Mouse (Mus musculus): ENCODE measurements around the gene Heatr4. TPM values are rescaled to one million over a fixed set of nuclear protein-coding genes. Genes with fewer than 3 reads are reported as not detected.
"Not testable (repeated sequence)": the region's sequence is repeated elsewhere in the genome, so short reads cannot be mapped to it uniquely, and the experiment has no call there.

Heatr4 gene
- polyA plus RNA-seq, 1 experiment from 2014 or later, result not detected

DNA sequence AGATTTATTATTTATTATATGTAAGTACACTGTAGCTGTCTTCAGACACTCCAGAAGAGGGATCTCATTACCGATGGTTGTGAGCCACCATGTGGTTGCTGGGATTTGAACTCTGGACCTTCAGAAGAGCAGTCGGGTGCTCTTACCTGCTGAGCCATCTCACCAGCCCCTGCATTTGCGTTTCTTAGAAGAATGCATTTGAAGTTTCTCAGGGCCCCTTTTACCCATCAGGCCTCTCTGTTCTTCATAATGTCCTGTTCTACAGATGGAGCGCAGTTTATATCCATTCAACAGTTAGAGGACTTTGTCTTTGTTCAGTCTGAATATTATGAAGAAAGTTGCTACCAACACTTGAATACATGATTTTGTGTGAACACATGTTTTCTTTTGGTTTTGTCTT, 37.6 kb upstream of the Heatr4 start:
- not testable (repeated sequence) for H3K9me3 ChIP-seq (ENCODE audit: control insufficient read depth, low read length); H3K4me1 ChIP-seq (replicated peaks; ENCODE audit: control insufficient read depth, insufficient read depth, low read length); H3K9ac ChIP-seq (ENCODE audit: low read depth, low read length); H3K4me2 ChIP-seq; H3K4me3 ChIP-seq (ENCODE audit: low read depth, low read length); H3K27ac ChIP-seq (ENCODE audit: low read depth, low read length); ATAC-seq (replicated peaks; ENCODE audit: low FRiP score); H3K27me3 ChIP-seq (replicated peaks; ENCODE audit: control insufficient read depth, insufficient read depth, low read length); H3K36me3 ChIP-seq (ENCODE audit: control insufficient read depth, insufficient read depth, low read length); DNase-seq (ENCODE audit: low spot score)
- WGBS, result 91% methylated on average over 4 of the region's 4 CpGs

DNA sequence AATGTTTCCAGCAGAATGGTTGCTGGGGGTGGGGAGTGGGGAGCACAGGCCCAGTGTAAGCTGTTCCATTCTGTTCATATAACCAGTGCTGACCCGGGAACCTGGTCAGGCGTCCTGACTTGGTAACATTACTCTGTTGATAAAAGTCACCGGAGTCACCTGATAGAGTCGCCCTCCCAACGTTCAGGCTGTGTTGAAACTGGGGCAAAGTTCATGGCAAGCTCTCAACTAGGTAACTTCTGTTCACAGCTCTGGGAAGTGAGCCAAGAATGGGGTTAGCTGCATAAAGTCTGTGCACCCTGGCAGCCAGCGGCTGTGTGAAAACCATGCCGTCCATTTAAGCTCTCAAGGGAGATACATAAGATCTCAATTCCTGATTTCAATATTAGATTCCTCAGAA, 35.9 kb upstream of the Heatr4 start:
- not testable (repeated sequence) for H3K4me3 ChIP-seq (ENCODE audit: low read depth, low read length); H3K36me3 ChIP-seq (ENCODE audit: control insufficient read depth, insufficient read depth, low read length); H3K9ac ChIP-seq (ENCODE audit: low read depth, low read length); H3K27ac ChIP-seq (ENCODE audit: low read depth, low read length); DNase-seq (ENCODE audit: low spot score); H3K27me3 ChIP-seq (replicated peaks; ENCODE audit: control insufficient read depth, insufficient read depth, low read length); H3K9me3 ChIP-seq (ENCODE audit: control insufficient read depth, low read length); H3K4me2 ChIP-seq; H3K4me1 ChIP-seq (replicated peaks; ENCODE audit: control insufficient read depth, insufficient read depth, low read length)
- 51% methylated on average over 7 of the region's 7 CpGs for WGBS
- ATAC-seq (replicated peaks; ENCODE audit: low FRiP score), result peak; percentile 65

DNA sequence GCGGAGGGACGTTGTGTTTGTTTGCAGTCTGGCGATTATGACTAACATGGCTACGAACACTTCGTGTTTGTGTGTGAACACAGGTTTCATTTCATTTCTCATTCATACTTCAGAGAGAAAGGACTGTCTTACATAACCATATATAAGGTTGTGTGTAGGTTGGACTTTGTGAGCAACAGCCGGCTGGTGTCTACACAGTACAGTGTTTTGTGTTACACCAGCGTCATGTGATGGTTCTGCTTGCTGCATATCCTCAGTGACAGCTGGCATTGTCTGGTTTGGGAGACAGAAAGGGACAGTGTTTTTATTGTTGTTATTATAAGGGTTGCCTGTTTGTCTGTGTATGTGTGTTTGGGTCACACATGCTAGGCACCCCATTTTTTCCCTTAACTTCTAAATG, 29.0 kb upstream of the Heatr4 start:
- DNase-seq (ENCODE audit: low spot score) (no peak), ATAC-seq (replicated peaks; ENCODE audit: low FRiP score) (no peak)
- WGBS, result 87% methylated on average over 7 of the region's 7 CpGs
- H3K27ac ChIP-seq (ENCODE audit: low read depth, low read length), result no peak overlapping the region
- no peaks in the 10 kb centered on the region; the same call in 1 of the 2 replicates for H3K36me3 ChIP-seq (ENCODE audit: control insufficient read depth, insufficient read depth, low read length)
- no peak overlapping the region for H3K4me3 ChIP-seq (ENCODE audit: low read depth, low read length)
- no peak overlapping the region for H3K4me2 ChIP-seq
- H3K9me3 ChIP-seq (ENCODE audit: control insufficient read depth, low read length), result no peaks in the 10 kb centered on the region
- H3K9ac ChIP-seq (ENCODE audit: low read depth, low read length), result no peak overlapping the region
- no peaks in the 10 kb centered on the region for H3K4me1 ChIP-seq (replicated peaks; ENCODE audit: control insufficient read depth, insufficient read depth, low read length)
- peaks cover 11% of the 10 kb centered on the region; the same call in 1 of the 2 replicates for H3K27me3 ChIP-seq (replicated peaks; ENCODE audit: control insufficient read depth, insufficient read depth, low read length)

DNA sequence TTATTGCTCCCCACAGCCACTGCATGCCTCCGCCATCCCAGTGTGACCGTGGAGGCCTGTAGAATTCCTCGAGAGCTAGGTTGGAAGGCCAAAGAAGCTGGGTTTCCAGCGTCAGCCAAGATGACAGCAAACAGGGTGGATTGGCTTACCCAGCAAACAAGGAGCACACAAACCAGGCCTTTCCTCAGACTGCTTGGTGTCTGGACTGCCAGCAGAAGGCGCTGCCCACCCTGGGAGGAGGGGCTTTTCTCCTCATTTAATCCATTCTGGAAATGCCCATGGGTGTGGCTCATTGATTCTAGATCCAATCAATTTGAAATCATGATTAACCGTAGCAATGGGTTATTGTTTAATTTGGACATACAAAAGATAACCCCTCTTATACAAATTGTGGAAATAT, 28.5 kb upstream of the Heatr4 start:
- no peaks in the 10 kb centered on the region; the same call in 1 of the 2 replicates for H3K36me3 ChIP-seq (ENCODE audit: control insufficient read depth, insufficient read depth, low read length)
- no peak overlapping the region for H3K27ac ChIP-seq (ENCODE audit: low read depth, low read length)
- WGBS, result 71% methylated on average over 6 of the region's 6 CpGs
- no peak overlapping the region for H3K9ac ChIP-seq (ENCODE audit: low read depth, low read length)
- H3K9me3 ChIP-seq (ENCODE audit: control insufficient read depth, low read length), result no peaks in the 10 kb centered on the region
- H3K4me1 ChIP-seq (replicated peaks; ENCODE audit: control insufficient read depth, insufficient read depth, low read length), result no peaks in the 10 kb centered on the region
- DNase-seq (ENCODE audit: low spot score) (no peak), ATAC-seq (replicated peaks; ENCODE audit: low FRiP score) (no peak)
- H3K4me3 ChIP-seq (ENCODE audit: low read depth, low read length), result no peak overlapping the region
- no peak overlapping the region for H3K4me2 ChIP-seq
- peaks cover 11% of the 10 kb centered on the region; the same call in 1 of the 2 replicates for H3K27me3 ChIP-seq (replicated peaks; ENCODE audit: control insufficient read depth, insufficient read depth, low read length)

DNA sequence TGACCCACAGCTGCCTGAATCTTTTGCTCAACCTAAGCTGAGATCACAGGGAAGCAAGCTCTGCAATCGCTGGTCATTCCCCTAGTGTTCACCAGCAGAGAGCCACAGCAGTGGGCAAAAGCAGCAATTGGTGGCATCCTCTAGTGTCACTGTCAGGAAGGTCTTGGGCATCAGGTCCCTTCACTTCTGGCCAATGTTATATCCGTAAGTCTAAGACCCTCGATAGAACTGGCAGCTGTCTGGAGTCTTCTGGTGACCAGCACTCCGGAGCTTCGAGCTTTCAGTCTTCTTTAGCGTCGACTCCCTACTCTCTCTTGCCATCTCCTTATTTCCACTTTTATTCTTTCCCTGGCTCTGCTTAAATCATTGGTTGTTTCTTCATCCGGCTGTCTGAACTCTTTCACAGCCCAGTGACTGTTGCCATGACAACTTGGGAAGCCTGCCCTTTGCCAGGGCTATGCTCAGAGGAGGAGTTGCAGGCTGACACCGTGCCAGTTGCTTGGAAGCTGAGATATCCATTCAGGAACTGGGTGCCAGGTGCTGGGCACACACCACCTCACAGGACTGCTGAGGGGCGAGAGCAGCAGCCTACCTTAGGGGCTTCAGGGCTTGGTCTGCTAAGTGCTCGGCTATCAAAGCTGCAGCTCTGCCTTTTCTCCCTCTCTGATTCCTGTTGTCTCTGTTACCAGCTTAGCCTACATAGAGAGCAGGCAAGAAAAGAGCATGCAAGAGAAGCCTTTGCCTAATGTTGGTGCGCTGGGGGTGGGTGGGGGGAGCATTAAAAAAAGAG, 26.8 kb upstream of the Heatr4 start:
- Histone ChIP-seq H3K27ac (ENCODE audit: low read depth, low read length) (no peak overlapping the region), H3K4me1 (replicated peaks; ENCODE audit: control insufficient read depth, insufficient read depth, low read length) (no peaks in the 10 kb centered on the region), H3K9me3 (ENCODE audit: control insufficient read depth, low read length) (no peaks in the 10 kb centered on the region), H3K9ac (ENCODE audit: low read depth, low read length) (no peak overlapping the region), H3K4me2 (peak overlapping the region; percentile 56; the same call in 1 of the 2 replicates), H3K36me3 (ENCODE audit: control insufficient read depth, insufficient read depth, low read length) (no peaks in the 10 kb centered on the region; the same call in 1 of the 2 replicates), H3K27me3 (replicated peaks; ENCODE audit: control insufficient read depth, insufficient read depth, low read length) (peaks cover 11% of the 10 kb centered on the region; the same call in 1 of the 2 replicates), H3K4me3 (ENCODE audit: low read depth, low read length) (no peak overlapping the region)
- ATAC-seq (replicated peaks; ENCODE audit: low FRiP score) (no peak), DNase-seq (ENCODE audit: low spot score) (no peak)
- 64% methylated on average over 12 of the region's 12 CpGs for WGBS

DNA sequence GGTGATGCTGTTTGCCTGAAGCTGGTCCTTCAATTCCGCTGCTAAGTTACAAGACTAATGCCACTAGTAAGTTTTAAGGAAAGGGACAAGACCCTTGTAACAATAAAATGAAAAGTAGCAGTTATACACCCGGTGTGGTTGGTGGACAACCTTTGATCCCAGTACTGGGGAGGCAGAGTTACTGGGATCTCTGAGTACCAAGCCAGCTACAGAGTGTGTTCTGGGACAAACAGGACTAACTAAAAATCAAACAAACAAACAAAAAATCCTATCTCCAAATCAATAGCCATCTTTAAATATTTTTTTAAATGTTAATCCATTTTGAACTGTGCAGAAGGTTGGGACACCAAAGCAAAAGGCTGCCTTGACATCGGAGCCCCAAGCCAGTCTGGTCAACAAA, 25.5 kb upstream of the Heatr4 start:
- no peak overlapping the region for H3K9ac ChIP-seq (ENCODE audit: low read depth, low read length)

DNA sequence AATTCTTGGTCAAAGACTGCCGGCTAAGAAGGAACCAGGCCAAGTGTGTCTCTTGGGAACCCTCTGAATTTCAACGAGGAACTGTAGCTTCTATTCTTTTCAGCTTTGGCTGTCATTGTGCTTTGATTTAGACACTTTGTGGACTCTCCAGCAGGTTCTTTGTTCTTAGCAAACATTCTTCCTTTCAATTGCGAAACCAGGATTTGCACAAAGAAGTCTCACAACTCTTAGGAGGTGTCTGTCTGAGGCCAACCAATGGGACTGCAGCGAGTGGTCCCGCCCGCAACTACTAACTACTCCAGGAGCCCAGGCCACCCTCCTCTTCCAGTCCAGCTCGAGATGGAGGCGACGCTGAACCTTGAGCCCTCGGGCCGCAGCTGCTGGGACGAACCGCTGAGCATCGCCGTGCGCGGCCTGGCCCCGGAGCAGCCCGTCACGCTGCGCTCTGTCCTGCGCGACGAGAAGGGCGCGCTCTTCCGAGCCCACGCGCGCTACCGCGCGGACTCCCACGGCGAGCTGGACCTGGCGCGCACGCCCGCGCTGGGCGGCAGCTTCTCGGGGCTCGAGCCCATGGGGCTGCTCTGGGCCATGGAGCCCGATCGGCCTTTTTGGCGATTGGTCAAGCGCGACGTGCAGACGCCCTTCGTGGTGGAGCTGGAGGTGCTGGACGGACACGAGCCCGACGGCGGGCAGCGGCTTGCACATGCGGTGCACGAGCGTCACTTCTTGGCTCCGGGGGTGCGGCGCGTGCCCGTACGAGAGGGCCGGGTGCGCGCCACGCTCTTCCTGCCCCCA, 24.7 kb upstream of the Heatr4 start, which contains the start of gene Acot1:
Acot1 (plus strand) TSS at position 320 of the 795 bp plus-strand sequence.
- peak within 1 kb of the TSS; percentile 56 for H3K4me2 ChIP-seq
- not testable (repeated sequence) for H3K9ac ChIP-seq (ENCODE audit: low read depth, low read length); H3K27ac ChIP-seq (ENCODE audit: low read depth, low read length); H3K4me1 ChIP-seq (replicated peaks; ENCODE audit: control insufficient read depth, insufficient read depth, low read length); H3K36me3 ChIP-seq (ENCODE audit: control insufficient read depth, insufficient read depth, low read length); H3K9me3 ChIP-seq (ENCODE audit: control insufficient read depth, low read length); DNase-seq (ENCODE audit: low spot score)
- peak; percentile 68 for ATAC-seq (replicated peaks; ENCODE audit: low FRiP score)
- H3K4me3 ChIP-seq (ENCODE audit: low read depth, low read length), result peak within 1 kb of the TSS; percentile 42
- H3K27me3 ChIP-seq (replicated peaks; ENCODE audit: control insufficient read depth, insufficient read depth, low read length), result peaks cover 11% of the 10 kb centered on the region; the same call in 1 of the 2 replicates
- WGBS, result 3% methylated on average over 56 of the region's 70 CpGs

More for the DNA sequence above, 25.5 kb upstream of the Heatr4 start:
- DNase-seq (ENCODE audit: low spot score) (no peak), ATAC-seq (replicated peaks; ENCODE audit: low FRiP score) (no peak)
- peak overlapping the region; percentile 56 for H3K4me2 ChIP-seq
- H3K27me3 ChIP-seq (replicated peaks; ENCODE audit: control insufficient read depth, insufficient read depth, low read length), result peaks cover 11% of the 10 kb centered on the region; the same call in 1 of the 2 replicates
- peak overlapping the region; percentile 42 for H3K4me3 ChIP-seq (ENCODE audit: low read depth, low read length)
- no peaks in the 10 kb centered on the region for H3K9me3 ChIP-seq (ENCODE audit: control insufficient read depth, low read length)
- no peaks in the 10 kb centered on the region for H3K4me1 ChIP-seq (replicated peaks; ENCODE audit: control insufficient read depth, insufficient read depth, low read length)
- no peak overlapping the region; the same call in 1 of the 2 replicates for H3K27ac ChIP-seq (ENCODE audit: low read depth, low read length)
- WGBS, result 80% methylated on average over 3 of the region's 3 CpGs
- H3K36me3 ChIP-seq (ENCODE audit: control insufficient read depth, insufficient read depth, low read length), result no peaks in the 10 kb centered on the region; the same call in 1 of the 2 replicates

DNA sequence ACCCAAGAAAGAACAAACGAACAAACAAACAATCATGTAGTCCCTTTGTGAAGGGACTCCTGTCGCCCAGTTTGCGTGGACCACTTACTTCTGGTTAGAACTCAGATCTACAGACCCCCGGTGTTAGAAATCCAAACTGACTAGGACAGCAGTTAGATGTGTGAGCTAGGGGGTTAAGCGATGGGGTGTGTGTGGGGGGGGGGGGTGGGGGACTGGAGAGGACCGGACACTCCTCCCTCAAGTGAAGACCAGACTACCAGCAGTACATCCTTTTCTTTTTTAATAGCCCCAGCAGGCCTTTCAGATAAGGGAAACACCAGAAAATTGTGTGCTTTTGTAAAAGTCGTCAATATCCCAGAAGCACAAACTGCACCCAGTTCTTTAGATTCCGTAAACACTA, 24.1 kb upstream of the Heatr4 start:
- Histone ChIP-seq H3K27me3 (replicated peaks; ENCODE audit: control insufficient read depth, insufficient read depth, low read length) (peaks cover 11% of the 10 kb centered on the region; the same call in 1 of the 2 replicates), H3K4me2 (peak overlapping the region; percentile 56), H3K9ac (ENCODE audit: low read depth, low read length) (no peak overlapping the region), H3K4me1 (replicated peaks; ENCODE audit: control insufficient read depth, insufficient read depth, low read length) (no peaks in the 10 kb centered on the region), H3K27ac (ENCODE audit: low read depth, low read length) (no peak overlapping the region), H3K4me3 (ENCODE audit: low read depth, low read length) (peak overlapping the region; percentile 42; the same call in 1 of the 2 replicates), H3K36me3 (ENCODE audit: control insufficient read depth, insufficient read depth, low read length) (no peaks in the 10 kb centered on the region; the same call in 1 of the 2 replicates), H3K9me3 (ENCODE audit: control insufficient read depth, low read length) (no peaks in the 10 kb centered on the region)
- DNase-seq (ENCODE audit: low spot score) (no peak), ATAC-seq (replicated peaks; ENCODE audit: low FRiP score) (no peak)
- WGBS, result 69% methylated on average over 8 of the region's 8 CpGs
